Mouse (Mus musculus) olfactory bulb, adult 2 months (tissue): ENCODE data around the gene Serac1. TPM values are rescaled to one million over a fixed set of nuclear protein-coding genes. Genes with fewer than 3 reads are reported as not detected.
"Not testable (repeated sequence)": the region's sequence is repeated elsewhere in the genome, so short reads cannot be mapped to it uniquely, and the experiment has no call there.

ENCODE experiments used
- H3K27ac ChIP-seq: fragments of 200-500 bp; 2 replicates; pipeline ENCODE4 v1.5.1; 2012; ENCODE audit warnings: low read depth, low read length; ENCODE audit not compliant: insufficient read depth
- H3K4me1 ChIP-seq: fragments of 200-500 bp; 2 replicates; pipeline ENCODE4 v1.6.1; 2012; ENCODE audit warnings: low read length; ENCODE audit not compliant: control insufficient read depth, insufficient read depth
- H3K4me3 ChIP-seq: fragments of 200-500 bp; 2 replicates; pipeline ENCODE4 v1.5.1; 2012; ENCODE audit warnings: mild to moderate bottlenecking, low read depth, low read length, moderate library complexity; ENCODE audit not compliant: insufficient read depth
- CTCF ChIP-seq: fragments of 200-500 bp; IDR thresholded peaks from 2 replicates; pipeline ENCODE4 v1.5.1; 2012; ENCODE audit warnings: low read depth, mild to moderate bottlenecking, low read length, moderate library complexity; ENCODE audit not compliant: insufficient read depth
- POLR2A ChIP-seq: fragments of 200-500 bp; IDR thresholded peaks from 2 replicates; pipeline ENCODE4 v1.6.1; 2012; ENCODE audit warnings: mild to moderate bottlenecking, low read depth, low read length, moderate library complexity; ENCODE audit not compliant: insufficient read depth
- WGBS: fragments of 180-500 bp; shearing (Covaris S2); methylation state at CpG from one replicate; pipeline ENCODE4 v1.1.7; 2018; 5-methylcytosine and 5-hydroxymethylcytosine counted together
- polyA plus RNA-seq: library from polyadenylated mRNA; stranded (reverse); fragments of >200 nt; gene quantifications from 2 replicates; pipeline ENCODE4 v1.2.4, GENCODE M21; 2012; ENCODE audit warnings: low replicate concordance; ENCODE audit not compliant: missing spikeins, insufficient read depth, insufficient read length

The Serac1 gene
- polyA plus RNA-seq, 1 experiment: 202 TPM

DNA sequence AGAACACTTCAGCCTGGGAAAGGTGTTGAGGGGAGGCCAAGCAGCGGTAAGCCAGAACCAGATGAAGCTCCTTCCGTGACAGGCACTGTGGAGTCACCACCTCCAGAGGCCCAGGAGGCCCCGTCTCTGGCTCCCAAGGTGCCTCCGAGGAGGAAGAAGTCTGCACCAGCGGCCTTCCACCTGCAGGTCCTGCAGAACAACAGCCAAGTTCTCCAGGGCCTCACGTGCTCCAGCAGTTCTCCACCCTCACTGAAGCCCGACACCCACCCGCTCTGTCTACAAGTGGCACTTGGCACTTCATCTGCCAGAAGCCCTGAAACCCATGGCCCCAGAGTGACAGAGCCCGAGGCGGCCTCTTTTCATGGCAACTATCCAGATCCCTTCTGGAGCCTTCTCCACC is 42.0 kb downstream of the Serac1 start:
- WGBS: 78% methylated on average over 10 of the region's 10 CpGs
- TF ChIP-seq CTCF (no peak), POLR2A (no peak)
- H3K4me1 ChIP-seq: 0 out of 2 replicates have a peak, but pooled peaks cover 3% of the 10 kb centered on the region
- no peak overlapping the region for H3K27ac ChIP-seq
- H3K4me3 ChIP-seq: no peak overlapping the region

DNA sequence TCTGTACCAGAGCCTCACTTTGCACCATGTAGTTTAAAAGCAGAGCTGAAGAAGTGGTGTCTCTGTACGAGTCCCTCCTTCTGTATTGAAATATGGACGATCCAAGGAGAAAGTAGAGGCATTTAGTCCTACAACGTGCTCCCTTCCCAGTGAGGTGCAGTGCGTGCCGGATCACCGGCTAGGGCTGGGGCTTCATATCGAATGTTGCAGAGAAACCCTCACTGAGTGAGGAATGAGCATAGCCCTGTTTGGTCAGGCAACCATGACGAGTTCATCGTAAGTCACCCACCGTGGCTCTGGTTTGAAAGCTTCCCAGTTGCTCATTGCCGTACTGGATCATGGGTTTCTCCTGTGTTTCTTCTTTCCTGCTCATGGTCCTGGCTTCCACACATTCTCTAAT is 42.7 kb downstream of the Serac1 start:
- 88% methylated on average over 11 of the region's 11 CpGs for WGBS
- Histone ChIP-seq H3K27ac (no peak overlapping the region), H3K4me1 (0 out of 2 replicates have a peak, but pooled peaks cover 3% of the 10 kb centered on the region), H3K4me3 (no peak overlapping the region)
- TF ChIP-seq POLR2A (no peak), CTCF (no peak)

DNA sequence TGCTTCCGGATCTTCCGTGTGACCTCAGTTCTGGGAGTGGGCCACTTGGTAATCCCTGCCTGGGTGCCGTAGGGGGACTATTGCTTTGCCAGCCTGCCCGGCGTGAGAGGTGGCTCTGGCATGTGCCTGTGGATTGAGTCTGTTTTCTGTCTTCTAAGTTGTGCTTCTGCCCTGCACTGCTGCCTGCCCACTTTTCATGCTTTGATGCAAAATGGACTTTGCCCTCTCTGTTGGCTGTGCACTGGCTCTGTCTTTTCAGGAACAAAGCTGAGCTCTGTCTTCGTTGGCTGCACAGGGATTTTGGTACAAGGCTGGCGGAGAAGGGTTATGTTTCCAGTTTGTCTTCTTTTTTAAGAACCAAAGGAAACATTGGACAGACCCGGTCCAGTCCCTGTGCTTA is 43.1 kb downstream of the Serac1 start:
- Histone ChIP-seq H3K4me1 (0 out of 2 replicates have a peak, but pooled peaks cover 3% of the 10 kb centered on the region), H3K27ac (no peak overlapping the region), H3K4me3 (no peak overlapping the region)
- TF ChIP-seq CTCF (no peak), POLR2A (no peak)
- 70% methylated on average over 8 of the region's 8 CpGs for WGBS

DNA sequence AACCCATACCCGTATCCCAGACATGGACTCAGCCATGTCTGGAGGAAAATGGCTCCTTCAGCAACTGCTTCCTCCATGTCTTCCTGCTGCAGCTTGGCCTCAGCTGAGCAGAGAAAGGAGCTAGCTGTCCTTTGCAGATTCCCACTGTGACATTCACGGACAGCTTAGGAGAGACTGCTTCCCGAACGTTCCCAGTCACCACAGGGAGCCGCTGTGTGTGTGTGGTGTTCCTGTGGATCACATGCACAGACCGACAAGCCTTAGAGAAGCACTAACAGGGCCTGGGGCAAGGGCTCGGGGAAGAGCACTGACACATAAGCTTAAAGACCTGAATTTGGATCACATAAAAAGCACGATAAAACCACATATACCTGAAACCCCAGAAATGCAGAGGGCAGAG is 43.9 kb downstream of the Serac1 start:
- Histone ChIP-seq H3K4me1 (0 out of 2 replicates have a peak, but pooled peaks cover 3% of the 10 kb centered on the region), H3K4me3 (no peak overlapping the region)

GRCm38 (mm10) chr17:6025831-6026230 is 53.7 kb downstream of the Serac1 start:
- Histone ChIP-seq H3K4me3 (no peak overlapping the region), H3K4me1 (no peaks in the 10 kb centered on the region), H3K27ac (no peak overlapping the region)
- TF ChIP-seq POLR2A: no peak
- TF ChIP-seq CTCF: no peak
- WGBS: 83% methylated on average over 7 of the region's 7 CpGs

More for the DNA sequence above, 43.9 kb downstream of the Serac1 start:
- 41% methylated on average over 8 of the region's 8 CpGs for WGBS
- no peak for TF ChIP-seq POLR2A
- no peak for TF ChIP-seq CTCF
- H3K27ac ChIP-seq: no peak overlapping the region

DNA sequence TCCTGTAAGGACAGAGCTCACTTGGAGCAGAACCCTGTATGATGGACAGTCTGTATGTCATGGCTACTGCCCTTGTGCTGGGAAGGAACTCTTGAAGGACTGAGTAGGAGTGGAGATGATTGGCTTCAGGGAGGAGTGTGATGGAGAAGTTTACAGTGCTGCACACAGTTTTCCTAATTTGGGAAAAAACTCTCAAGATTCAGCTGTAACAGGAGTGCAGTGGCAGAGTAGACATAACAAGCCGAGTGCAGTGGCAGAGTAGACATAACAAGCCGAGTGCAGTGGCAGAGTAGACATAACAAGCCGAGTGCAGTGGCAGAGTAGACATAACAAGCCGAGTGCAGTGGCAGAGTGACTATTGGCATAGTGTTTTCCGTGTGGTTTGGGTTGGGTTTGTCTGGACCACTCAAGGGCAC is 58.2 kb downstream of the Serac1 start:
- WGBS: 27% methylated on average over 5 of the region's 5 CpGs
- H3K4me3 ChIP-seq, H3K4me1 ChIP-seq, H3K27ac ChIP-seq: not testable (repeated sequence)

DNA sequence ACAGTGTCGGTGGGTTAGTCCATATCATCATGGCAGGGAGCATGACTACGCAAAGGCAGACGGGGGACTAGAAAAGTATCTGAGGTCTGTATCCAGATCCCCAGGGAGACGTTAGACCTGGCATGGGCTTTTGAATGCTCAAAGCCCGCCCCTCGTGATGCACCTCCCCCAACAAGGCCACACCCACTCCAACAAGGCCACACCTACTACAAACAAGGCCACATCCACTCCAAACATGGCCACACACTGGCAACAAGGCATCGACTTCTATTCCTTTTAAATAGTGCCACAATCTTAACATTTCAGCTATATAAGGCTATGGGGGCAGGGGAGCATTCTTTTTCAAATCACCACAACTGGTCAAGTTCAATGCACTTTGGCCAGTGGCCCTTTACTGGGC is 58.9 kb downstream of the Serac1 start:
- peaks cover 8% of the 10 kb centered on the region for H3K4me1 ChIP-seq
- WGBS: 50% methylated on average over 7 of the region's 7 CpGs
- H3K27ac ChIP-seq: no peak overlapping the region
- no peak overlapping the region for H3K4me3 ChIP-seq
- TF ChIP-seq POLR2A: no peak
- no peak for TF ChIP-seq CTCF

DNA sequence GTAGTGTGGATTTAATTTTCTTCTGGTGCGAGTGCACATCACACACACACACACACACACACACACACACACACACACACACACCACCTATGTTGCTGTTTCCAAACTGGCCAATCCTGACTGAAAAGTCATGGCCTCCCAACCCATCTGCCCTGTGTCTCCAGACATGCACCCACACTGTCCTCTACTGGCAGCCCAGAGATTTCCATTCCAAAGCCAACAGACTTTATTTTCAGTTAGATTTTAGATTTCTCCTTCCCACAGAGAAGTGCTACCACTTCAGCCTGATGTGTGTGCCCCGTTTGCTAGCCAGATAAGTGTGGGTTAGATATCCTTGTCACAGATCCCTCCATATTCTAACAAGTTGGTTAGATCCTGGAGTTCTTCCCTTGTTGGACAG is 59.8 kb downstream of the Serac1 start:
- TF ChIP-seq POLR2A (no peak), CTCF (no peak)
- Histone ChIP-seq H3K27ac (no peak overlapping the region), H3K4me3 (no peak overlapping the region), H3K4me1 (peaks cover 12% of the 10 kb centered on the region)
- WGBS: 62% methylated on average over 2 of the region's 2 CpGs

DNA sequence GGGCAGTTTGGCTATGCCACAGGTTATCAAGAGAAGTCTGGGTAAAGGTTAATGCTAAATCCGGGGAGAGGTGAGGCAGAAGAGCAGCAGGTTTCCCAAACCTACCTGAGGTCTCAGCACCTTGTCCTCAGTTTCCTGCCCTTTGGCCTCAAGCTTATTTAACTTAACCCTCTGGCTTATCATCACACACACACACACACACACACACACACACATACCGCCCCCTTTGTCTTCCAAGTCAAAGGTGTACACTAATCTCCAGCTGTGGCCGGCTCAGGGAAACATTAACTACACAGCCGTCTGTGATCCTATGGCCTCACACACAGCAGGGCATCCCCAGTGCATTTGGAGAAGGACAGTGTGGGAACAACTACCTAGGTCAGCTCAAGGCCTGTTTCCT is 61.2 kb downstream of the Serac1 start:
- no peak for TF ChIP-seq CTCF
- no peak overlapping the region for H3K4me3 ChIP-seq
- 89% methylated on average over 4 of the region's 4 CpGs for WGBS
- no peak overlapping the region for H3K27ac ChIP-seq
- H3K4me1 ChIP-seq: peaks cover 16% of the 10 kb centered on the region

DNA sequence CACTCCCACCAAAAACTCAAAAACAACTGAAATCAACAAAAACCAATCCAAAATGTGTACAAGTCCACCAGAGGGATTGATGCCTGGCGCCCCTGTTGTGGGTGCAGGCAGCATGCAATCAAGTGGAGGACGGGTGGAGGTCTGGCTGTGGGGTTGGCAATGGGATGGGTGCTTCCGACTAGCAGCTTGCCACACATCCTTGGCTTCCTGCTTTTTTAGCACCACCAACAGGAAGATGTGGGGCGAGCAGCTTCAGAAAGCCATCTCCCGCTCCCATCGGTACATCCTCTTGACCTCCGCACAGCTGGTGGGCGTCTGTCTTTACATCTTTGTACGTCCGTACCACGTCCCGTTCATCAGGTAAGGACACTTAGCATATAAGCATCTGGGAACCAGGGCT is 62.3 kb downstream of the Serac1 start:
- Histone ChIP-seq H3K27ac (no peak overlapping the region), H3K4me1 (peaks cover 16% of the 10 kb centered on the region), H3K4me3 (no peak overlapping the region)
- TF ChIP-seq CTCF (no peak), POLR2A (no peak)
- 73% methylated on average over 12 of the region's 12 CpGs for WGBS
